17 mouse cellular contexts compared by ENCODE assay signal in the genomic region with DNA sequence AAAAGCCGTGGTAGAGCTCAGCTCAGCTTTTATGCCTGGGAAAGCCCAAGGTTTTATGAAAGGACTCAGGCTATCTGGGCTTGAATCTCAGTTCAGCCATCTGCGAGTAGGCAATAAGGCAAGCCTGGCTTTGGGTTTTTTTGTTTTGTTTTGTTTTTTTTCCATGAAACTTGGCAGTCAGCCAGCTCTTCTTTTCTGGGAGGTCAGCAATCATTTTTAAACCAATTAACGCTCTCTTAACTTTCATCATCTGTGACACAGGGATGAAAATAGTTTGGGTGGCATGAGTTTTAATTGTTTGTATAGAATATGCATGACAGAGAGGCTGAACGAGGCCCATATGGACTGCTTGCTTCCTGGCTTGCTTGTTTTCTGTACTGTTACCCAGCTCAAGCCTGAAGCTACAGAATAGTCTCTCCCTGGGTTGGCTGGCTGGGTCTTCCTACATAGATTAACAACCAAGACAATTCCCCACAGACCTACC. TPM values are rescaled to one million over a fixed set of nuclear protein-coding genes. Genes with fewer than 3 reads are reported as not detected.
DNase-seq lines count a peak whose midpoint lies in the region; ATAC-seq lines count a peak whose summit lies in the region.
"Had no signal": no experiment of that assay in that cellular context is flagged by ENCODE, and none has a peak within 500 bp of the region (broad histone marks: within the 10 kb centered on the region; RNA-seq: fewer than 3 reads in every experiment).

No protein-coding gene starts in this region.

- no peak overlapping the region for H3K4me2 ChIP-seq in kidney, embryonic 14.5 days (replicated peaks; ENCODE audit: low read depth, low read length)
- no peak overlapping the region for H3K4me2 ChIP-seq in midbrain, embryonic 15.5 days
- no peak overlapping the region for H3K4me2 ChIP-seq in embryonic facial prominence, embryonic 12.5 days (replicated peaks)
- H3K4me2 ChIP-seq: neural tube, embryonic 12.5 days had no signal

- no peaks in the 10 kb centered on the region for H3K27me3 ChIP-seq in kidney, embryonic 14.5 days (ENCODE audit: control insufficient read depth, insufficient read depth, low read length)
- H3K27me3 ChIP-seq in midbrain, embryonic 15.5 days (replicated peaks): no peaks in the 10 kb centered on the region
- no peaks in the 10 kb centered on the region for H3K27me3 ChIP-seq in midbrain, embryonic 10.5 days (ENCODE audit: low read depth, poor library complexity, severe bottlenecking)
- H3K27me3 ChIP-seq in embryonic facial prominence, embryonic 12.5 days: no peaks in the 10 kb centered on the region
- H3K27me3 ChIP-seq: megakaryocyte, embryonic 14.5 days; neural tube, embryonic 12.5 days had no signal

- H3K9me3 ChIP-seq in kidney, embryonic 14.5 days (ENCODE audit: control insufficient read depth, low read length): no peaks in the 10 kb centered on the region
- no peaks in the 10 kb centered on the region for H3K9me3 ChIP-seq in midbrain, embryonic 15.5 days
- 0 out of 2 replicates have a peak, but pooled peaks cover 3% of the 10 kb centered on the region for H3K9me3 ChIP-seq in midbrain, embryonic 10.5 days (replicated peaks)
- H3K9me3 ChIP-seq in embryonic facial prominence, embryonic 12.5 days: no peaks in the 10 kb centered on the region
- H3K9me3 ChIP-seq: neural tube, embryonic 12.5 days had no signal

- no peak overlapping the region for H3K4me3 ChIP-seq in kidney, embryonic 14.5 days (ENCODE audit: low read length)
- H3K4me3 ChIP-seq in midbrain, embryonic 15.5 days: no peak overlapping the region
- H3K4me3 ChIP-seq in midbrain, embryonic 10.5 days: no peak overlapping the region
- no peak overlapping the region for H3K4me3 ChIP-seq in embryonic facial prominence, embryonic 12.5 days
- H3K4me3 ChIP-seq: gastrocnemius, adult 2 months; megakaryocyte, embryonic 14.5 days; neural tube, embryonic 12.5 days had no signal

- H3K9ac ChIP-seq in kidney, embryonic 14.5 days (ENCODE audit: low read depth, low read length): no peak overlapping the region
- no peak overlapping the region for H3K9ac ChIP-seq in midbrain, embryonic 15.5 days
- H3K9ac ChIP-seq in embryonic facial prominence, embryonic 12.5 days: no peak overlapping the region
- H3K9ac ChIP-seq: neural tube, embryonic 12.5 days had no signal

- no peak for DNase-seq in kidney, adult 9 months
- DNase-seq in midbrain, embryonic 10.5 days (ENCODE audit: low spot score): no peak
- peak; percentile 36 for DNase-seq in kidney, postnatal 14 days
- DNase-seq in cerebellum, postnatal 36 days: no peak
- DNase-seq: adrenal gland, postnatal 25 days; cerebellum, adult 18-20 months; gastrocnemius, adult 2 months; heart, postnatal 4 days had no signal

- peak overlapping the region; percentile 27; the same call in 1 of the 2 replicates for H3K27ac ChIP-seq in kidney, embryonic 14.5 days (ENCODE audit: low read depth, low read length)
- H3K27ac ChIP-seq in midbrain, embryonic 15.5 days: peak overlapping the region; percentile 38; the same call in 1 of the 2 replicates
- H3K27ac ChIP-seq in midbrain, embryonic 10.5 days (replicated peaks): no peak overlapping the region
- H3K27ac ChIP-seq in embryonic facial prominence, embryonic 12.5 days: 0 out of 2 replicates have a peak overlapping the region, but pooled peaks have one; percentile 11
- H3K27ac ChIP-seq: gastrocnemius, adult 2 months; neural tube, embryonic 12.5 days; stomach, postnatal 0 days had no signal

- no peak for ATAC-seq in kidney, embryonic 14.5 days (ENCODE audit: low FRiP score, low TSS enrichment)
- no peak for ATAC-seq in midbrain, embryonic 15.5 days (replicated peaks)
- ATAC-seq in embryonic facial prominence, embryonic 12.5 days (ENCODE audit: insufficient number of reproducible peaks, insufficient read depth, low FRiP score, low TSS enrichment): no peak

- 40% methylated on average over 4 of the region's 4 CpGs for WGBS in kidney, embryonic 14.5 days
- 42% methylated on average over 4 of the region's 4 CpGs for WGBS in midbrain, embryonic 15.5 days
- 79% methylated on average over 4 of the region's 4 CpGs for WGBS in midbrain, embryonic 10.5 days
- 45% methylated on average over 4 of the region's 4 CpGs for WGBS in embryonic facial prominence, embryonic 12.5 days

- H3K4me1 ChIP-seq in kidney, embryonic 14.5 days (ENCODE audit: control insufficient read depth, insufficient read depth, low read length): no peaks in the 10 kb centered on the region
- H3K4me1 ChIP-seq in midbrain, embryonic 15.5 days: peaks cover 14% of the 10 kb centered on the region; the same call in 1 of the 2 replicates
- peaks cover 7% of the 10 kb centered on the region for H3K4me1 ChIP-seq in midbrain, embryonic 10.5 days
- peaks cover 7% of the 10 kb centered on the region for H3K4me1 ChIP-seq in embryonic facial prominence, embryonic 12.5 days

- no peaks in the 10 kb centered on the region for H3K36me3 ChIP-seq in kidney, embryonic 14.5 days (ENCODE audit: control insufficient read depth, insufficient read depth, low read length)
- H3K36me3 ChIP-seq in midbrain, embryonic 15.5 days (replicated peaks): no peaks in the 10 kb centered on the region
- no peaks in the 10 kb centered on the region for H3K36me3 ChIP-seq in midbrain, embryonic 10.5 days
- no peaks in the 10 kb centered on the region for H3K36me3 ChIP-seq in embryonic facial prominence, embryonic 12.5 days
- H3K36me3 ChIP-seq: neural tube, embryonic 12.5 days had no signal

RNA-seq across cellular contexts. Expression of gene Hspb3, which starts 33.4 kb away (rescaled TPM):
- not detected in 2 replicates for polyA plus RNA-seq in kidney, embryonic 14.5 days (2014; fragmentation: Nextera tagmentation; extraction: Ambion mirVana)
- polyA plus RNA-seq in midbrain, embryonic 15.5 days (2015; fragmentation: Nextera tagmentation; extraction: Ambion mirVana): 0.46 TPM in 1 of 2 replicates, not detected in the other
- not detected in 2 replicates for polyA plus RNA-seq in midbrain, embryonic 10.5 days (2016; fragmentation: Nextera tagmentation; extraction: Ambion mirVana)
- polyA plus RNA-seq in embryonic facial prominence, embryonic 12.5 days (2016; fragmentation: Nextera tagmentation; extraction: Ambion mirVana): 2.3 TPM in 2 replicates
- polyA plus RNA-seq: large intestine, adult 2 months; liver, adult 2 months; small intestine, adult 2 months; stomach, postnatal 0 days had no signal
